Mouse (Mus musculus) bone marrow macrophage, adult 2 months (primary cell): Measurements from ENCODE around the gene Fam71b. TPM values are rescaled to one million over a fixed set of nuclear protein-coding genes. Genes with fewer than 3 reads are reported as not detected.

Experiments used
- H3K27ac ChIP-seq: 2 replicates; pipeline ENCODE4 v1.5.1; 2012; ENCODE audit warnings: low read depth, low read length; ENCODE audit not compliant: insufficient read depth
- H3K4me1 ChIP-seq: 2 replicates; pipeline ENCODE4 v1.6.1; 2012; ENCODE audit warnings: low read length; ENCODE audit not compliant: control insufficient read depth, insufficient read depth
- H3K4me3 ChIP-seq: 2 replicates; pipeline ENCODE4 v1.5.1; 2012; ENCODE audit warnings: mild to moderate bottlenecking, low read length, moderate library complexity; ENCODE audit not compliant: insufficient read depth
- CTCF ChIP-seq: IDR thresholded peaks from 2 replicates; pipeline ENCODE4 v1.5.1; 2012; ENCODE audit warnings: low read depth, mild to moderate bottlenecking, low read length, moderate library complexity
- POLR2A ChIP-seq: IDR thresholded peaks from 2 replicates; pipeline ENCODE4 v1.6.1; 2012; ENCODE audit warnings: mild to moderate bottlenecking, low read depth, low read length, borderline replicate concordance
- polyA plus RNA-seq: library from polyadenylated mRNA; stranded (reverse); fragments of >200 nt; gene quantifications from 2 replicates; pipeline ENCODE4 v1.2.4, GENCODE M21; 2012; ENCODE audit not compliant: missing spikeins, insufficient read depth, insufficient read length

The Fam71b gene
- polyA plus RNA-seq, result not detected in 2 replicates

DNA sequence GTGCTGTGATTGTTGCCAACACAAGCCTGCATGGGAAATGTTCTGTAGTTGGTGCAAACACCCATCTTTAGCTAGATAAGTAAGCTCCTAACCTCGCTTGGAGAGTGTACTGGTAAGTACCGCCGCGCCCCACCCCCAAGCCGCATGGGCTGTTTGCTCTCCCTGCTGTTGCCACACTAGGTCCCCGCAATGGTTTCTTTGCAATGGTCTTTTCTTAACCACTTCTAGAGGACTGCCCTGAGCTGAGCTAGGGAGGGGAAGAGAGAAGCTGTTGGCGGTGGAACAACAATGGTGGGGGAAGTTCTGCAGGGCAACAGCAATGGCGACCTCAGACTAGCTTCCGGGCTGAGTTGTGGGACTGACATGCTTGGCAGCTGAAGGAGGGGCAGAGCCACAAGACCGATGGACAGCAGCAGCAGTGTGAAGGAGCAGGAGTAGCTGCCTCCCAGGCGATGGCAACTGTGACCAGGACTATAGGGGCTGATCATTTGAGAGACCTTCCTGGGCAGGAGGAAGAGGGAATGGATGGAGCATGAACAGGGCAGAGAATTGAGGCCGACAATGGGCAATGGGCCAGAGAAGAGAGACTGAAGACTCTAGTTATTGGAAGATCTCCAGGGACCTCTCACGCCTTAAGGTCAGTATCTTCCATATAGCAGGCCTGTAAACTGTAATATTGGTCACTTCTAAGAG is at the start of gene Fam71b:
Gene Fam71b, plus strand, starts transcription at position 393 of the 693 bp plus-strand sequence.
- no peak within 1 kb of the TSS for H3K27ac ChIP-seq

DNA sequence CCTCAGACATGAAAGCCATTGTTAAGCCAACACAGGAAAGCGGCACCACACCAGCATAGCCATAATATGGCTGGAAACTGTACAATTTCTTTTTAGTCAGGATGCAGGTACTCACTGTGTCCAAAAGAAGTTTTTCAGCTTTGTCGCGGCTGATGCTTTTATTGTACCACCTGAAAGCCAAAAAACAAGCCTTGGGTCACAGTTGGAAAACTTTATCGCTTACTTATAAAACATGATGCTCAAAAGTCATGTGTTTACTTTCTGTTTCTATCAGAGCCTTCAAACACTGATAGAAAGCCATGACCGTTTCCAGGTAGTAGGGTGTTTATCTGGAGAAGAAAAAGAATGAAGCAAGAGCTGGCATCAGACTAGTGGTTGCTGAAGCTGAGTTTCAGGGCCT is 48.6 kb upstream of the Fam71b start:
- Histone ChIP-seq H3K4me1 (peaks cover 10% of the 10 kb centered on the region), H3K27ac (no peak overlapping the region), H3K4me3 (no peak overlapping the region)
- TF ChIP-seq POLR2A (no peak), CTCF (no peak)

More for the DNA sequence above, at the start of gene Fam71b:
- H3K4me3 ChIP-seq, result no peak within 1 kb of the TSS
- TF ChIP-seq CTCF (no peak), POLR2A (no peak)
- H3K4me1 ChIP-seq, result no peaks in the 10 kb centered on the region

DNA sequence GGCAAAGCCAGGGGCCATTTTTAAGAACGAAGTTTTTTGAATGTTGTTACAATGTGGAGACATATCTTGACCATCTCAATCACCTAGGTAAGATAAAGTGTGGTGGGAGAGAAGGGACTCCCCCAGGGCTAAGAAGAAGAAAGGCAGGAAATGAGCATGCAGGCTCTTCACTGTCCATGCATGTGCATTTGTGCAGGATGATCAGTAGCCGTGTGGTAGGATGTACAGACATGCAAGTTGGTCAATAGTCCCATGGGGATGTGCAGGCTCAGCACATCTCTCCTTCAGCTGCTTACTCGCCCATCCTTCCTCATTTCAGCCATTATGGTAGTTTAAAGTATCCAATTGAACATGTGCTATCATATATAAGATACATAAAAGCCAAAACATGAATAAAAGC is 47.9 kb upstream of the Fam71b start:
- peaks cover 10% of the 10 kb centered on the region for H3K4me1 ChIP-seq
- H3K27ac ChIP-seq, result no peak overlapping the region
- H3K4me3 ChIP-seq, result no peak overlapping the region
- no peak for TF ChIP-seq CTCF
- no peak for TF ChIP-seq POLR2A

DNA sequence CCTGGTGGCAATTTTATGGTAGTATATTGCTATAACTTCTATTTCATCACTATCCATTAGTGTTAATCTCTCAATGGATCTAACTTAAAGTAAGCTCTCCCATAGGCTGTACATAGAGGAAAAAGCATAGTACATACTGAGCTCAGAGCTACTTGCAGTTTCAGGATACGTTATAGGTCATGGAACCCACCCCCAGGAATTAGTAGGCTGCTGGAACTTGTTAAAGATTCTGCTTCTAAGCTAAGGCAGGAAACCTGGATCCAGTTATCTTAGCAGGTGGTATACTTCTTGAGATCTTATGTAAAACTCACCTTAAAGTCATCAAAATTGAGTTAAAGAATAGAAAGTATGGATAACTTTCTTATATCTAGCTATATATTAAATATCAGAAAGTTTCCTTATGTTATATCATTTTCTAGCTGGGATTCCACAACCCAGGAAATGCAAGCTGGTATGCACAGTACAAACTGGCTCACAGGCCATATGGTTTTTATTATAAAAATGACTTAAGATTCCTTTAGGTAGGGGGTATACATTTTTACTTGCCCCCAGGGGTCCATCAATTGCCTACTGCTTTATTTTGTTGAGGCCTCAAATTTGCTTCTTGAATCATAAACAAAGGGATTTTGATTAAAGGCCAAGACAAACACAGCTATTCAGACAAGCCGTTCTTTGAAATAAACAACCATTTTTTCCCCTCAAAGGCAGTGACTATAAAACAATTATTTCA is 46.5 kb upstream of the Fam71b start:
- TF ChIP-seq CTCF, result no peak
- TF ChIP-seq POLR2A, result no peak
- 0 out of 2 replicates have a peak, but pooled peaks cover 3% of the 10 kb centered on the region for H3K4me1 ChIP-seq
- H3K4me3 ChIP-seq, result no peak overlapping the region
- H3K27ac ChIP-seq, result no peak overlapping the region

DNA sequence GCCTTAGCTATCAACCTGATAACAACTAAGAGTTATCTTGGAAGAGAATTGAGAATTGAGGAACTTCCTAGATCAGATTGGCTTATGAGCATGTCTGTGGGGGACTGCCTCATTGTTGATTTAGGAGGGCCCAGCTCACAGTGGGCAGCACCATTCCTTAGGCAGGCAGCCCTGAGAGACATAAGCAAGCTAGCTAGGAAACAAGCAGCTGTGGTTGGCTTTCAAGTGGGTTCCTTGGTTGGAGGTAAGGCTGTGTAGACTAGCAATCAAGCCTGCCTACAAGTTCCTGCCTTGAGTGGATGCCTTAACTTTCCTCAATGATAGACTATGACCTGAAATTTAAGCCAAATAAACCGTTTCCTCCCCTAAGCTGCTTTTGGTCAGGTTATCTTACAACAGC is 38.0 kb upstream of the Fam71b start:
- no peak for TF ChIP-seq POLR2A
- no peak for TF ChIP-seq CTCF
- Histone ChIP-seq H3K27ac (no peak overlapping the region), H3K4me3 (no peak overlapping the region), H3K4me1 (no peaks in the 10 kb centered on the region)

DNA sequence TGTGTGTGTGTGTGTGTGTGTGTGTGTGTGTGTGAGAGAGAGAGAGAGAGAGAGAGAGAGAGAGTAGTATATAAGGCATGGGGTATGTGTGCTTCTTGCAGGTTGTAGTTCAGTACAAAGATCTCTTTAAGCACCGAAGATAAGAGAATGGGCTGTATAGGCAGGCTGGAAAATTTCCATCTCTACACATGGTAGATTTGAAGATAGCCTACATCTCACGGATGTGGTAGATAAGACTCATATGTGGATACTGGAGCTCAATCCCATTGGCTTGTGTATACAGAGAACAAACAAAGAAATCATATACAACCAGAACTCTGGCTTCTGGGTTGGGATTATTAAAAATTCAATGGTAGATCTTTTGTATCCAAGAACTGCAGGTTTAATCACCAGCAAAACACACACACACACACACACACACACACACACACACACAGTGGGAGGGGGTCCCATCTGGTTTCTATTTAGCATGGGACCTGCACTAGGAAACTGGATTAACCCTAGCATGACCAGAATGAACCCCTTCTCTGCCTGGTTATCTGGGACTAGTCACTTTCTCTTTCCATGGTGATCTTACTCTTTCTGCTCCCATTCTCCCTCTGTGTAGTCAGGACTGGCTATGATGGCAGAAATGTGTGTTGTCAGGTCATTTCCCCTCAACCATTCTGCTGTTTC is 35.2 kb upstream of the Fam71b start:
- Histone ChIP-seq H3K4me3 (no peak overlapping the region), H3K27ac (no peak overlapping the region), H3K4me1 (no peaks in the 10 kb centered on the region)
- TF ChIP-seq POLR2A (no peak), CTCF (no peak)

DNA sequence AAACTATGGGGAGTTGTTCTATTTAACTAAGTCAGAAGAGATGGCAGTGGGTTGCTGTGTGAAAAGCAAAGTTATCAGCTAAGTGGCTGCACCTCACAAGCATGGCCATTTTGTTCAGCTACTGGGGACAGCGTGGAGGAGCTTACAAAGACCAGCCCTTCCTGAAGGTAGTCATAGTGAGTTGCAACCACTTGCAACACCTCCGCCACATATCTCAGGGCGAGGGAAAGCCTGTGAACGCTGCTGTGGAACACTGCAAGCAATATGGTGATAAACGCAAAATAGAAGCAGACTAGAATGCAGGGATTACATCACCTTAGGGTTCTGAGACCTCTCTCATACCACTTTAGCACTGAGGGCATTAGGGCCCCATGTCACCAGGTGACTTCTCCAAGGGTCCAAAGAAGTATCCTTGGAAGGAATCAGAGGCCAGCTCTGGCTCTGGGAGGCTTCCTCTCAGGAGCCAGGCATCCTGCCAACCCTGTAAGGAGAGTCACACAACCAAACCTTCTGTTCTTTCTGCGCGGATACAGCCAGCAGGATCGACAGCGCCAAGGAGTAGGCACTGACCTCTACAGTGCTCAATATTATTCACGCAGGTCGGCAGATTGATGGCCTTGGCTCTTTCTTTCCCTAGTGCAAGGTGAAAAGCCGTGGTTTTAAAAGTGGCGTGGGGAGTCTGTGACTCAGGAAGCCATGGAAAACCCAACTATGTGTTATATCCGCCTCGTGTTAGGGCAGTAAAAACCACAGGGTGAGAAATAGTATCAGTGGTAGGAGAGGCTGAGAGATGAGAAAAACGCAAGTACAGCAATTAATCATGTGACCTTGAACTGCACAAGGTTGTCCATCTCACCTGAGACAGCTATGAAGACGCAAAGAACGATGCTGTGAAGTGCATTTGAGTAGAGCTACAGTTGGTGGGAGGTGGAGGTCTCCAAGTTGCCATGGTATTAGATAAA is 34.0 kb upstream of the Fam71b start:
- Histone ChIP-seq H3K4me1 (no peaks in the 10 kb centered on the region), H3K4me3 (no peak overlapping the region), H3K27ac (no peak overlapping the region)
- TF ChIP-seq POLR2A (no peak), CTCF (no peak)

DNA sequence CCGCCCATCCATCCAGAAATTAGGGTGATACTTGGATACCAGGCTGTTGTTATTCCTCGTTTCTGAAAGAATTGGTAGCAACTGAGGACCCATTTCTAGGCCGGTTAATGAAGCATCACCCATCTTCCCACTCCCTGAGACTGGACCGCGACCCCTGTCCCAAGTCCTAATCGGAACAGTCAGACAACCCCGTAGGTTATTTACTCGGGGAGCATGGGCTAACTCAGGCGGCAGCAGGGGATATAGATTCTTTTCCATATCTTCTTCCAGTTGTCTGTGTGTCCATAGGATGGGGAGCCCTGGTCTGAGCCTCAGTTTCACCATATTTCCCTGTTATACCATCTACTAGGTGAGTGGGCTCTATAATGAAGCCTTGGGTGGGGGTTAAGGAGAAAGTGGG is 32.5 kb upstream of the Fam71b start:
- no peaks in the 10 kb centered on the region for H3K4me1 ChIP-seq
- H3K4me3 ChIP-seq, result no peak overlapping the region
- H3K27ac ChIP-seq, result no peak overlapping the region
- TF ChIP-seq CTCF, result no peak
- TF ChIP-seq POLR2A, result no peak

DNA sequence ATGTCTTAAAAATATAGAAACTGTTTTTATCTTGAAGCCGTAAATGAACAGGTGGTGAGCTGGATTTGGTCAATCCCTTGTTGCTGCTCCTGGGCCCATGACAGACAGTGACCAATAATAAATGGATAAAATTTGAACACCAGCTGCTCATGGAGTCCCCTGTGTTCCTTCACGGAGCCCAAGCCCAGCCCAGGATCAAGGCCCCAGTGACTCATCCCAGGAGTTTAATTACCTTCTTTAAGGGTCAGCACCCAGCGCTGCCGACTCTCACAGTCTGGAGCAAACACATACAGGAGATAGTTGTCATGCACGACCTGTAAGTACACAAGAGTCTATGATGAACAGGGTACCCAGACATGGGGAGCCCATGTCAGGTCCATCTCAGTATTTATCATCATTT is 30.6 kb upstream of the Fam71b start:
- Histone ChIP-seq H3K4me1 (no peaks in the 10 kb centered on the region), H3K4me3 (no peak overlapping the region), H3K27ac (no peak overlapping the region)
- TF ChIP-seq CTCF (no peak), POLR2A (no peak)
